Mouse (Mus musculus) lung, adult 2 months (tissue): ENCODE data around the gene Olfr412. TPM values are rescaled to one million over a fixed set of nuclear protein-coding genes. Genes with fewer than 3 reads are reported as not detected.
A peak's percentile ranks its signal among the peaks of the same experiment; 100 is the strongest.

Source experiments
- DNase-seq: peaks from one replicate; pipeline ENCODE4 v3.0.0; 2022
- H3K4me1 ChIP-seq: fragments of 200-500 bp; 2 replicates; pipeline ENCODE4 v1.6.1; 2011; ENCODE audit warnings: low read length; ENCODE audit not compliant: control insufficient read depth, insufficient read depth
- H3K4me3 ChIP-seq: fragments of 200-500 bp; replicated peaks from 2 replicates; pipeline ENCODE3; 2011; ENCODE audit warnings: low read depth, mild to moderate bottlenecking, control low read depth, low read length; ENCODE audit errors: extremely low read depth
- CTCF ChIP-seq: fragments of 200-500 bp; IDR thresholded peaks from 2 replicates; pipeline ENCODE4 v1.5.1; 2011; ENCODE audit warnings: mild to moderate bottlenecking, low read length, control low read depth; ENCODE audit not compliant: insufficient read depth
- POLR2A ChIP-seq: fragments of 200-500 bp; IDR thresholded peaks from 2 replicates; pipeline ENCODE4 v1.6.1; 2011; ENCODE audit warnings: low read depth, mild to moderate bottlenecking, control low read depth, low read length, borderline replicate concordance; ENCODE audit errors: extremely low read depth
- WGBS: fragments of 180-500 bp; shearing (Covaris S2); methylation state at CpG from one replicate; pipeline ENCODE4 v1.1.7; 2018; 5-methylcytosine and 5-hydroxymethylcytosine counted together
- polyA plus RNA-seq: library from polyadenylated mRNA; depleted of rRNA; stranded (reverse); fragments of >200 nt; gene quantifications from 2 replicates; pipeline ENCODE4 v1.2.3, GENCODE M21; 2012; rRNA removed

Olfr412 gene
- not detected in 2 replicates for polyA plus RNA-seq

DNA sequence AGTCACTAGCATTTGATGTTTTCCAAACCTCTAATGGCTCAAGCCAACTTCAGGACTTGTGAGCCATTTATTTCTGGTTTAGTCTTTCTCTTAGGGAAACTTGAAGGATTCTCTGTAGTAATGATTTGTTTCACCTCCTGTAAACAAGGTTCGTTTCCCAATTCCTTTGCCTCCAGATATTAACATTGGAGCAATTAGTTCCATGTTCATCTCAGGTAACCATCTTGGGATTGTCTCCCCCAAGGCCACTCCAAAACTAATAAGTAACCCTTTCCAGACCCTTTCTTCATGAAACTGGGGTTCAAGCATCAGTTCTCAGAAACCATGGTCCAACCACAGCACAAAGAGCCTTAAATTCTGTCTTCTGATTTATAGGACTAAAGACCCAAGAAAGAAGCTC is at the start of gene Olfr412:
TSS of gene Olfr412 (plus strand) at position 301 of the 400 bp plus-strand sequence.
- Histone ChIP-seq H3K4me1 (no peaks in the 10 kb centered on the region), H3K4me3 (no peak within 1 kb of the TSS)
- 66% methylated on average over 1 of the region's 1 CpGs for WGBS
- DNase-seq, result no peak
- TF ChIP-seq POLR2A, result no peak
- TF ChIP-seq CTCF, result no peak

DNA sequence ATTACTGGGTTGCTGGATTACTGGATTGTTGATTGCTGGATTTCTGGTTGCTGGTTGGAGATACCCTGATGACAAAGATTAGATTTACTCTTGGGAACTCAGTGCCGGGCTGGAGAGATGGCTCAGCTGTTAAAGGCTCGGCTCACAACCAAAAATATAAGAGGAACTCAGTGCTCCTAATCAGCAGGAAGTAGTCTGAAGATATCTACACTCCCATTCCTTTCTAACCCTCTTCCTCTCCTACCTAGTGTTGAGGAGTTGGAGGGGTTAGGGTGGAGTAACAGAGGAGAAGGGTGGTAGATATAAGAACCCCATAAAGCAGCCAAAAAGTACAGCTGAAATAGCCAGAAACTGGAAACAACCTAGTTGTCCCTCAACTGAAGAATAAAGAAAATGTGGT is 35.8 kb upstream of the Olfr412 start:
- DNase-seq, result no peak
- Histone ChIP-seq H3K4me1 (no peaks in the 10 kb centered on the region), H3K4me3 (no peak overlapping the region)
- TF ChIP-seq CTCF (no peak), POLR2A (no peak)
- 55% methylated on average over 2 of the region's 2 CpGs for WGBS

DNA sequence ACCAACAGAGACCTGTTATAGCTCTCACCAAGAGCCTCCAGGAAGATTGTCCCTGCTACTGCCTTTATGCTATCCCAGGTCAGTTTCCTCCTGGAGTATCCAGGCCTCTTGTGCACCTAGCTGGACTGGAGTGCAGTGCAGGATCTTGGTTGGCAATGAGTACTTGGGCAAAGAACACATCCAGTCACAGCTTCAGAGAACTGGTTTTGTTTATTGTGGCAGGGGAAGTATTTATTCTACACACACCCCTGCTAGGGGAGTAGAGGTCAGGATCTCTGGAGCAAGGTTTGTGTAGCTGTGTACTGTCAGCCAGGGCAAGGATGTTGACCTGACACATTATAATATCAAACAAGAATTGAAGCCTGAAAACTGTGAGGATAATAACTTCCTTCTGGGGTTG is 33.1 kb upstream of the Olfr412 start:
- TF ChIP-seq POLR2A (no peak), CTCF (no peak)
- Histone ChIP-seq H3K4me1 (no peaks in the 10 kb centered on the region), H3K4me3 (no peak overlapping the region)
- DNase-seq, result no peak

DNA sequence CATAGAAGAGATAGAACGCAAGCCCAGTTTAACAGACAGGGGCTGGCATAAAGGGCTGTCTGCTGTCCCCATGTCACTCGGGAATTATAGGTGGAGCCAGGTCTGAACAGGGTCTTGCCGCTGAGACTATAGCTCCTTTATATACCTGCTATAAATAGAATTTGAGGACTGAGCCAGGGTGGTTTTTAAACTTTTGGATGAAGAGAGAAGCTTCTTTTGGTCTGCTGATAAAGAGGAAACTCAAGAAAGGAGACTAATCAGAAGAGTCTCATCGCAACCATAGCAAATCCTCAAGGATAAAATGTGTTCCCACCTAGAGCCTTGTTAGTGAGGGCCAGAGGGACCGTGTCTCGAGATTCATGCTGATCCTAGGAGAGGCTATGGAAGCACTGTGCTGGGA is 23.9 kb upstream of the Olfr412 start, which contains the start of gene Olfr410:
TSS of gene Olfr410 (minus strand) at position 101 of the 400 bp plus-strand sequence.
- DNase-seq, result no peak
- WGBS, result 78% methylated on average over 6 of the region's 6 CpGs

DNA sequence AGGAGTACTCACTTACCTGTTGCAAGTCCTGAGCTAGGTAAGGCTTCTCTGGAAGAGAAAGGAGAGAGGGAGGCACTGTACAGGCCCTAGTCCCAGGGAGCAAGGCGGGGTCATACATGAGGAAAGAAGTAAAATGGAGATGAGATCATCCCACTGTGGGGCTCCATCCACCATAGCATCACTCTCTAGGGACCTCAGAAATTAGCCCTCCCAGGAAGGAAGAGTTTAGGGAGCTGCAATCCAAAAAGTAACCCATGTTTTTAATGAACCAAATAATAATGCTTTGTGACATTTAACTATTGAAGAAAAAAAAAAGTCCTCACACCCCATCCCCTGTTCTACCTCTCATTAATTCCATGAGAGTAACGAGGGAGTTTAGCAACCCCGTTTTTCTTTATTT is 9.3 kb upstream of the Olfr412 start, which contains the start of gene Olfr411:
TSS of gene Olfr411 (minus strand) at position 101 of the 400 bp plus-strand sequence.
- Histone ChIP-seq H3K4me3 (no peak within 1 kb of the TSS), H3K4me1 (no peaks in the 10 kb centered on the region)
- DNase-seq, result no peak
- WGBS, result 82% methylated on average over 3 of the region's 3 CpGs
- TF ChIP-seq POLR2A (no peak), CTCF (no peak)

More for the DNA sequence above, 23.9 kb upstream of the Olfr412 start, which contains the start of gene Olfr410:
- Histone ChIP-seq H3K4me1 (no peaks in the 10 kb centered on the region), H3K4me3 (no peak within 1 kb of the TSS)
- TF ChIP-seq POLR2A (no peak), CTCF (no peak)

DNA sequence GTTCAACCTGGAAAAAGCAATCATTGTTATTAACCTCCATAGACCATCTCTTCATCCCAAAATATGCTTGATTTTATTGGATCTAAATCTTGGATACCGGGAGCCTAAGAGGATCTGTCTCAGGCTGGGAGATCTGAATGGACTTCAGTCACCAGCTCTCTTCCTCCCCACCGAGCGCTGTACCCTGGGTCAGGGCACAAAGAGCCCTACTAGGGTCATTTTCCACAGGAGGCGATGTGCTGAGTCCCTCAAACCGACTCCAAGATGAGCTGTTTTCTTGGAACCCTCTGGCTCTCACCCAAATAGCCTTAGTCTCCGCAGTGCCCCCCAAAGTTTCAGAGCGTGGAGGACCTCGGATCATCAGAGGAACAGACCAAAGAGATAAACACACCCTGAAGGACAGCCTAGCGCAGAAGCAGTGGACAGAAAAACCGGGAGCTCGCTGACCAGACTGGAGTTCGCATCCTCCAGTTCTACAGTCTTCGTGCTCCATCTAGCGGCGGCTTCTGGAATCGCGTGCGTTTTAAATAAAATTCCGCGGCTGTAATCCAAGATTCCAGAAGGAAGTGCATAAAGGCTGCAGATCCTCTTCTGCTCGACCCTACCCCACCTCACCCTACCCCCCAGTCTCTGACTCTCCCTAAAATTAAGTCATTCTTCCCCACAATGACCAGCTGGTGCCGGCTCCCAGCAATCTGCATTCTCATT is 9.7 kb downstream of the Olfr412 start:
- Histone ChIP-seq H3K4me3 (no peak overlapping the region), H3K4me1 (no peaks in the 10 kb centered on the region)
- DNase-seq, result peak; percentile 72
- WGBS, result 12% methylated on average over 22 of the region's 22 CpGs
- TF ChIP-seq POLR2A (no peak), CTCF (peak; percentile 84)

DNA sequence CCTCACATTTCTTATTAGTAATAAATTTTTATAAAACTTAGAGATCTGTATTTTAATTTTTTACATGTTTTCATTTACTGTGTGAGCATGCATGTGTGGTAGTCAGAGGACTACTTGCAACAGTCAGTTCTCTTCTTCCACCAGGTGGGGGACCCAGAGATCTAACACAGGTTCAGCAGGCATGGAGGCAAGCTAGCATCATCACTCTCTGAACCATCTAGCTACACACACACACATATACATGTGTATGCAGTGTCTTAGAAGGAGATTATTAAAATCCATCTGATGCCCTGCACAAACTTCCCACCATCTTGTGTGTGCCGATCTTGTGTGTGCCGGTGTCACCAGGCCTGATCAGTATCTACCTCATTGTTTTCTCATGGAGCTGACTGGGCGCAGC is 15.0 kb downstream of the Olfr412 start:
- TF ChIP-seq POLR2A (no peak), CTCF (peak; percentile 47)
- no peak for DNase-seq
- Histone ChIP-seq H3K4me1 (no peaks in the 10 kb centered on the region), H3K4me3 (no peak overlapping the region)
- WGBS, result 79% methylated on average over 3 of the region's 3 CpGs

DNA sequence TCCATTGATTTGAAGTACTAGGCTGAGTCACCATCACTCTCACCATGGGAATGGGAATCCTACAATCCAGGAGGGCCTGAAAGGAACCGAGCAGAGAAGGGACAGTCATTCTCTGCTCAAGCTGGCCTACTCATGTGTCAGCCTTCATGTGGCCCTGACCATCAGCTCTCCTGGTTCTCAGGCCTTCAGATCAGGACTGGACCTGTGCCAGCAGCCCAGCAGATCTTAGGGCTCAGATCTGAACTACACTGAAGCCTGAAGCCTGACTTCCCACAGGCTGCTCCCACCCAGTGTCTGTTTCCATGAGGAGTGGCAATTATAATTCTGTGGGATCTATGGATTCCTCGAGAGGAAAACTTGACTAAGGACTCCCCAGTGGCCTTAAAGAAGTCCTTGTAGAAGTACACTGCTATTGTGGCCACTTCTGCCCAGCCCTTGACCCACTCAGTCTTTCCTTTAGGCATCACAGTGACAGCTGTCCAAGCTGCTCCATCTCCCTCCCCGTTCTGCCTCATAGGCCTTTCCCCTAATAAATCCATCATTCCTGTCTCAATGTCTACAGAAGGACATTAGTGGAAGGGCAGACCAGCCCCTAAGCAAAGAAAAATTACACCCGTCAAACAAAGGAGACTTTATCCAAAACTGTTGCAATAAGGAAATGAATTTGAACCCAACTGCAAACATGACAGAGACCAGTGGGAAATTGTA is 17.5 kb downstream of the Olfr412 start:
- Histone ChIP-seq H3K4me1 (no peaks in the 10 kb centered on the region), H3K4me3 (no peak overlapping the region)
- no peak for DNase-seq
- 41% methylated on average over 4 of the region's 4 CpGs for WGBS
- TF ChIP-seq POLR2A, result no peak
- TF ChIP-seq CTCF, result no peak

DNA sequence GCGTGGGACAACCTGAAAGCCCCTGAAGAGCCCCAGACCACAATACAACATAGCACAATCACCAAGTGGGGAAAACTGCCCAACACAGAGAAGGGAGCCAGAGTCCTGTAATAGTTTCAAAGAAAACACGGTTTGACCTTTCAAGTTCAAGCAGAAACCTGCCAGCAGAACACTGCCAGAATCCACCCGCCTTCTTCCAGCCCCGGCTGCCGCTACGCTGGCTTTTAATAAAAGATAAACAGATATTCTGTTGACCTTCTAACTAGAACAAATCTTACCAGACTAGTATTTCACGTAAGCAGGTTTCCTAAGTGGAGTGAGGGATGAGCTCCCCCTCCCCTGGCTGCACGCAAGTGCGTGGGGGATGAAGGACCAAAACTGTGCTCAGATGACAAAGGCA is 23.8 kb downstream of the Olfr412 start:
- H3K4me3 ChIP-seq, result no peak overlapping the region
- no peaks in the 10 kb centered on the region for H3K4me1 ChIP-seq
- DNase-seq, result no peak
- TF ChIP-seq CTCF, result no peak
- TF ChIP-seq POLR2A, result no peak
- WGBS, result 61% methylated on average over 9 of the region's 9 CpGs
